Mouse (Mus musculus): Measurements from ENCODE around the gene Eif2b4. TPM values are rescaled to one million over a fixed set of nuclear protein-coding genes. Genes with fewer than 3 reads are reported as not detected.
A peak's percentile ranks its signal among the peaks of the same experiment; 100 is the strongest.

Eif2b4 gene
- polyA plus RNA-seq (2014; fragmentation: Nextera tagmentation; extraction: Ambion mirVana), result 63.6 and 65.0 TPM in 2 replicates

DNA sequence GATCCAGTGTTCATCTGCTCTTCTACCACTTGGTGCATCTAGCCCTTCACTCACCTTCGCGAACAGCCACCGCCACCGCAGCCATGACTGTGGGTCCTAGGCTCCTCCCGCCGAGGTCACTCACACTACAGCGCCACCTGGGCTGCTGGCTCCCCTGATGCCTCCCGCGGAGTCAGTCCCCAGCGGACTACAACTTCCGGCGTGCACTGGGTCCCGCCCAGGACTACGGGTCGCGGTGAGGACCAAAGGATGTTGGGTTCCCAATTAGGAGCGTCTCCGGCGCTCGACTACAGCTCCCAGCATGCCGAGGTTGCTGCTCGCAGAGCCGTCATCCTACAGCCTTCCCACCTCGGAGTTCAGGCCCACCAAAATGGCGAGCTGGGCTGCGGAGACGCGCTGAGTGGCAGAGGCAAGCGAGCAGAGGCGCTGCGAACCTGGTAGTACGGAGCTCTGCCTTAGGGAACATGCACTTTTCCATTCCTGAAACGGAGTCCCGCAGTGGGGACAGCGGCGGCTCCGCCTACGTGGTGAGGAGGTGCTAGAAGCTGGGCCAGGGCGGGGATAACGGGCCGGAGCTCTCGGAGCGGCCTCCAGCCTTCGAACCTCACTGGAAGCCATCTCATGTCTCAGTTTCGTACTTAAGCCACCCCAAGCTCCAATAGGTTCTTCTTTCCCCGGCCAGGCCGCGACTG, at the start of gene Eif2b4, which contains the start of gene Snx17:
Gene Eif2b4 (minus strand): TSS at position 492 of the 692 bp plus-strand sequence.
Gene Snx17 (plus strand): TSS at position 289 of the 692 bp plus-strand sequence.
- Histone ChIP-seq H3K36me3 (ENCODE audit: control insufficient read depth, insufficient read depth, low read length) (peaks cover 66% of the 10 kb centered on the region), H3K4me3 (ENCODE audit: low read depth, low read length) (peak within 1 kb of the TSS; percentile 80), H3K27ac (ENCODE audit: low read depth) (peak within 1 kb of the TSS; percentile 80), H3K9me3 (ENCODE audit: control insufficient read depth, low read length) (no peaks in the 10 kb centered on the region), H3K4me2 (ENCODE audit: low read length) (peak within 1 kb of the TSS; percentile 83), H3K9ac (ENCODE audit: low read length) (peak within 1 kb of the TSS; percentile 93), H3K27me3 (replicated peaks; ENCODE audit: control insufficient read depth, insufficient read depth, low read length) (no peaks in the 10 kb centered on the region), H3K4me1 (replicated peaks; ENCODE audit: control insufficient read depth, insufficient read depth, low read length) (peaks cover 15% of the 10 kb centered on the region)
- peak; percentile 99 for DNase-seq (ENCODE audit: low spot score)
- peak; percentile 97 for ATAC-seq (replicated peaks; ENCODE audit: low FRiP score, low TSS enrichment, low read depth)
- WGBS, result under 1% methylated on average over 46 of the region's 48 CpGs

GRCm38 (mm10) chr5:31242191-31242590, 49.0 kb upstream of the Eif2b4 start:
- peaks cover 8% of the 10 kb centered on the region for H3K4me1 ChIP-seq (replicated peaks; ENCODE audit: control insufficient read depth, insufficient read depth, low read length)
- WGBS, result 25% methylated on average over 10 of the region's 10 CpGs
- H3K36me3 ChIP-seq (ENCODE audit: control insufficient read depth, insufficient read depth, low read length), result peaks cover 37% of the 10 kb centered on the region
- H3K9ac ChIP-seq (ENCODE audit: low read length), result peak overlapping the region; percentile 97
- DNase-seq (ENCODE audit: low spot score) (no peak), ATAC-seq (replicated peaks; ENCODE audit: low FRiP score, low TSS enrichment, low read depth) (no peak)
- H3K9me3 ChIP-seq (ENCODE audit: control insufficient read depth, low read length), result no peaks in the 10 kb centered on the region
- peak overlapping the region; percentile 80 for H3K4me3 ChIP-seq (ENCODE audit: low read depth, low read length)
- H3K27ac ChIP-seq (ENCODE audit: low read depth), result no peak overlapping the region; the same call in 1 of the 2 replicates
- peak overlapping the region; percentile 86 for H3K4me2 ChIP-seq (ENCODE audit: low read length)
- no peaks in the 10 kb centered on the region for H3K27me3 ChIP-seq (replicated peaks; ENCODE audit: control insufficient read depth, insufficient read depth, low read length)

DNA sequence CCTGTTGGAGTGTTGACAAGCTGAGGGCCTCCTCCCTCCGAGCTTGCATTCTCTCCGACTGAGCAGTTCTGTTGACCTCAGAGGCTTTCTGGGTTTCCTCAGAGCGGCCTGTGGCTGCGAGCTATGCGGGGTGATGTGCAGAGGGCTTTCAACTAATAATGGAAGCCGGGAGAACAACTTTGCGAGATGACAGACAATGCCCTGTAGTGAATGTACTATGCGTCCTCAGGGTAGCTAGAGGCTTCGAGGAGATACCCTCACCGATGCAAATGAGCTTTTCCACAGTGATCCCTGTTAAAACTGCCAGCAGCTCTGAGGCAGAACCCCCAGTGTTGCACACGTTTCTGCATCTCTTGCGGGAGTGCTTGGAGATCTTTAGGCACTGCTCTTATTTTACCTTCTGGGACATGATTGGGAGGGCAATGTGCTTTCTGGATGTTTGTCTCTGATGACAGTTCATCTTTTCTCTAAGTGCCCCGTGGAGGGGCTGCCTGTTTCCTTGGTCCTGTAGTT, 48.3 kb upstream of the Eif2b4 start:
- Histone ChIP-seq H3K4me2 (ENCODE audit: low read length) (peak overlapping the region; percentile 86), H3K4me3 (ENCODE audit: low read depth, low read length) (peak overlapping the region; percentile 80), H3K9me3 (ENCODE audit: control insufficient read depth, low read length) (no peaks in the 10 kb centered on the region), H3K27ac (ENCODE audit: low read depth) (peak overlapping the region; percentile 96), H3K27me3 (replicated peaks; ENCODE audit: control insufficient read depth, insufficient read depth, low read length) (no peaks in the 10 kb centered on the region), H3K4me1 (replicated peaks; ENCODE audit: control insufficient read depth, insufficient read depth, low read length) (peaks cover 8% of the 10 kb centered on the region), H3K36me3 (ENCODE audit: control insufficient read depth, insufficient read depth, low read length) (peaks cover 30% of the 10 kb centered on the region), H3K9ac (ENCODE audit: low read length) (peak overlapping the region; percentile 97)
- no peak for DNase-seq (ENCODE audit: low spot score)
- no peak for ATAC-seq (replicated peaks; ENCODE audit: low FRiP score, low TSS enrichment, low read depth)
- WGBS, result under 1% methylated on average over 13 of the region's 13 CpGs

DNA sequence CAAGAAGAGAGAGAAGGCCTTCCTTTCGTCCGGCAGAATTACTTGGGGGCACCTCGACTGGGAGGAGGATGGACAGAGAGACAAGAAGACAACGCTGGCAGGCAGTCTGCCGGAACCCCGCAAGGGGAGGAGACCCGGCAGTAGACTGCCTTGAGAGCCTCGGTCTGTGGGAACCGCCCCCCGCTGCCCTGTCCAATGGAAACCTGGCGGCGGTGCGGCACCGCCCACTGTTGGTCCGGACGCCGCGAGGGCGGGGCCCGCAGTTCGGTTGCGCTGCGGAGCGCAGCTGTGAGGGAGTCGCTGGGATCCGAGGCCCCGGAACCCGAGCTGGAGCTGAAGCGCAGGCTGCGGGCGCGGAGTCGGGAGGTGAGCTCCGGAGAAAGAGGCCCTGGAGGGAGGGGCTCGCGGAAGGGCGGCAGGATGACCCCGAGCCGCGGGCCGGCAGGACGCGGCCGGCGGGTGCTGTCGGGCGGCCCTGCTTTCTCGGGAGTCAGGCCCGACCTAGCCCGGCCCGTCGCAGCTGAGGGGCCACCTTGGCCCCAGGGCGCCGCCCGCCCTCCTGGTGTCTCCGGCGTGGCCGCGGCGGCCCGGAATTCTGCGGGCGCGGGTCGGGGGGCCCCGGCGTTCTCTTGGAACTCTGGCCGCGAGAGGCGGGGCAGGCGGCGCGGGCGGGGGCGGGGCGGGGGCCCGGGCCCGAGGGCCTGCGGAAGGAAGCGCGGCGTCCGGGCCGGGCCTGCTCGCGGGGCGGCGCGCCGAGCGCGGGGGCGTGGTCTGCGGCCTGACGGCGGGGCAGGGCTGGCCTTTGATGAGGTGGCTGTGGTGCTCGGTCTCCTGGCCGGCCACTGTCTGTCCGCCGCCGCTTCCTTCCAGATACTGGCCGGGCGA, 47.6 kb upstream of the Eif2b4 start, which contains the start of the genes Nrbp1 and Gm9970:
Gene Nrbp1 (plus strand): TSS at position 228 of the 885 bp plus-strand sequence.
Gene Gm9970 (minus strand): TSS at position 596 of the 885 bp plus-strand sequence.
- H3K27me3 ChIP-seq (replicated peaks; ENCODE audit: control insufficient read depth, insufficient read depth, low read length), result no peaks in the 10 kb centered on the region
- WGBS, result under 1% methylated on average over 79 of the region's 103 CpGs
- peak within 1 kb of the TSS; percentile 80 for H3K4me3 ChIP-seq (ENCODE audit: low read depth, low read length)
- DNase-seq (ENCODE audit: low spot score), result peak; percentile 92
- H3K9ac ChIP-seq (ENCODE audit: low read length), result peak within 1 kb of the TSS; percentile 97
- H3K4me1 ChIP-seq (replicated peaks; ENCODE audit: control insufficient read depth, insufficient read depth, low read length), result peaks cover 8% of the 10 kb centered on the region
- H3K4me2 ChIP-seq (ENCODE audit: low read length), result peak within 1 kb of the TSS; percentile 86
- no peaks in the 10 kb centered on the region for H3K9me3 ChIP-seq (ENCODE audit: control insufficient read depth, low read length)
- peak within 1 kb of the TSS; percentile 96 for H3K27ac ChIP-seq (ENCODE audit: low read depth)
- peaks cover 23% of the 10 kb centered on the region for H3K36me3 ChIP-seq (ENCODE audit: control insufficient read depth, insufficient read depth, low read length)
- peak; percentile 99 for ATAC-seq (replicated peaks; ENCODE audit: low FRiP score, low TSS enrichment, low read depth)

GRCm38 (mm10) chr5:31226641-31227040, 33.4 kb upstream of the Eif2b4 start:
- no peak for ATAC-seq (replicated peaks; ENCODE audit: low FRiP score, low TSS enrichment, low read depth)
- 77% methylated on average over 1 of the region's 1 CpGs for WGBS
- Histone ChIP-seq H3K36me3 (ENCODE audit: control insufficient read depth, insufficient read depth, low read length) (no peaks in the 10 kb centered on the region), H3K4me3 (ENCODE audit: low read depth, low read length) (no peak overlapping the region), H3K4me2 (ENCODE audit: low read length) (no peak overlapping the region), H3K4me1 (replicated peaks; ENCODE audit: control insufficient read depth, insufficient read depth, low read length) (no peaks in the 10 kb centered on the region), H3K9ac (ENCODE audit: low read length) (no peak overlapping the region), H3K9me3 (ENCODE audit: control insufficient read depth, low read length) (no peaks in the 10 kb centered on the region), H3K27me3 (replicated peaks; ENCODE audit: control insufficient read depth, insufficient read depth, low read length) (no peaks in the 10 kb centered on the region), H3K27ac (ENCODE audit: low read depth) (no peak overlapping the region)
- DNase-seq (ENCODE audit: low spot score), result no peak

- H3K4me3 ChIP-seq (ENCODE audit: low read depth, low read length), result no peak overlapping the region
- no peak for ATAC-seq (replicated peaks; ENCODE audit: low FRiP score, low TSS enrichment, low read depth)
- H3K27me3 ChIP-seq (replicated peaks; ENCODE audit: control insufficient read depth, insufficient read depth, low read length), result no peaks in the 10 kb centered on the region
- no peaks in the 10 kb centered on the region for H3K9me3 ChIP-seq (ENCODE audit: control insufficient read depth, low read length)
- H3K27ac ChIP-seq (ENCODE audit: low read depth), result no peak overlapping the region
- 97% methylated on average over 9 of the region's 9 CpGs for WGBS
- peaks cover 6% of the 10 kb centered on the region; the same call in 1 of the 2 replicates for H3K4me1 ChIP-seq (replicated peaks; ENCODE audit: control insufficient read depth, insufficient read depth, low read length)
- no peaks in the 10 kb centered on the region for H3K36me3 ChIP-seq (ENCODE audit: control insufficient read depth, insufficient read depth, low read length)
- DNase-seq (ENCODE audit: low spot score), result no peak
- no peak overlapping the region for H3K4me2 ChIP-seq (ENCODE audit: low read length)
- no peak overlapping the region for H3K9ac ChIP-seq (ENCODE audit: low read length)
Measured at GRCm38 (mm10) chr5:31222696-31223095, 29.5 kb upstream of the Eif2b4 start.

DNA sequence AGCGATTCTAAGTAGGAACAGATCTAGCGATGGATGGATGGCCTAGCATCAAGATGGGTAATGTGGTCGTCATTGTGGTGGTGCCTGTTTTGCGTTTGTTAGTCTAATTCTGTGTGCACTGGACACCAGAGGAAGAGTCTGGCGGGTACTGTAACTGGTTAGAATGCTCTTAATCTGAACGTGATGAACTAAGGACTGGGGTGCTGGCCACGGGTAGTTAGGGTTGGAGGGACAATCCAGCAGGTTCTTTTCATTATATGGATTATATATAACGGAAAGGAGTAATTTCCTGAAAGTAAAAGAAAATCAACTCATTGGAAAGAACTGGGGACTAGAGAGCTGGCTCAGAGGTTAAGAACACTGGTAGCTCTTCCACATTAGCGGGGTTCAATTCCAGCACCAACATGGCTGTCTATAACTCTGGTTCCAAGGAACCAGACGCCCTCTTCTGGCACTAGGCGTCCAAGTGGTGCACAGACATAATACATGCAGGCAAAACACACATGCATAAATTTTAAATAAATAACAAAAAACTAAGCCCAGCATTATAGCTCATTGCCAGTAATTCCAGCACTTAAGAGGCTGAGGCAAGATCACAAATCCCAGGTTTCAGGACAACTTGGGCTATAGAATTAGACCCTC, 28.2 kb upstream of the Eif2b4 start:
- H3K4me1 ChIP-seq (replicated peaks; ENCODE audit: control insufficient read depth, insufficient read depth, low read length), result peaks cover 6% of the 10 kb centered on the region; the same call in 1 of the 2 replicates
- H3K4me3 ChIP-seq (ENCODE audit: low read depth, low read length), result peak overlapping the region; percentile 98
- H3K9ac ChIP-seq (ENCODE audit: low read length), result peak overlapping the region; percentile 93
- ATAC-seq (replicated peaks; ENCODE audit: low FRiP score, low TSS enrichment, low read depth), result 0 out of 2 replicates have a peak, but pooled peaks have one; percentile 3
- H3K4me2 ChIP-seq (ENCODE audit: low read length), result peak overlapping the region; percentile 85
- no peaks in the 10 kb centered on the region for H3K9me3 ChIP-seq (ENCODE audit: control insufficient read depth, low read length)
- no peak for DNase-seq (ENCODE audit: low spot score)
- no peaks in the 10 kb centered on the region for H3K27me3 ChIP-seq (replicated peaks; ENCODE audit: control insufficient read depth, insufficient read depth, low read length)
- H3K36me3 ChIP-seq (ENCODE audit: control insufficient read depth, insufficient read depth, low read length), result no peaks in the 10 kb centered on the region
- peak overlapping the region; percentile 94 for H3K27ac ChIP-seq (ENCODE audit: low read depth)
- 15% methylated on average over 11 of the region's 11 CpGs for WGBS
